Mouse (Mus musculus): ENCODE measurements around the gene Rabif.
"Not testable (repeated sequence)": the region's sequence is repeated elsewhere in the genome, so short reads cannot be mapped to it uniquely, and the experiment has no call there.

The Rabif gene

GRCm38 (mm10) chr1:134494428-134495215 lies at the start of gene Rabif:
TSS of gene Rabif (plus strand) at chr1:134494648.
- DNase-seq, result peak; percentile 99

GRCm38 (mm10) chr1:134445418-134445817 lies 49.0 kb upstream of the Rabif start:
- DNase-seq, result no peak

- DNase-seq, result not testable (repeated sequence)
These were observed 45.9 kb upstream of the Rabif start for GRCm38 (mm10) chr1:134448537-134448936.

- no peak for DNase-seq
These were observed 44.2 kb upstream of the Rabif start for GRCm38 (mm10) chr1:134450201-134450600.

- DNase-seq, result peak; percentile 59
These were observed 43.5 kb upstream of the Rabif start for GRCm38 (mm10) chr1:134450986-134451385.

- DNase-seq, result peak; percentile 98
These were observed 39.3 kb upstream of the Rabif start, which contains the start of gene Klhl12 for GRCm38 (mm10) chr1:134454904-134455824. TSS of gene Klhl12 (plus strand) at chr1:134455531.

GRCm38 (mm10) chr1:134456060-134456459 lies 38.4 kb upstream of the Rabif start:
- no peak for DNase-seq

- DNase-seq, result no peak
These were observed 36.2 kb upstream of the Rabif start for GRCm38 (mm10) chr1:134458139-134458727.

GRCm38 (mm10) chr1:134460294-134461284 lies 33.9 kb upstream of the Rabif start:
- DNase-seq, result no peak

- no peak for DNase-seq
These were observed 9.8 kb upstream of the Rabif start for GRCm38 (mm10) chr1:134484623-134485022.

- no peak for DNase-seq
These were observed 3.3 kb upstream of the Rabif start for GRCm38 (mm10) chr1:134490903-134491801.

GRCm38 (mm10) chr1:134492276-134492675 lies 2.2 kb upstream of the Rabif start:
- no peak for DNase-seq

GRCm38 (mm10) chr1:134493496-134493895 lies 952 bp upstream of the Rabif start:
- DNase-seq, result no peak

- no peak for DNase-seq
These were observed 492 bp upstream of the Rabif start for GRCm38 (mm10) chr1:134493956-134494355.

GRCm38 (mm10) chr1:134495216-134495539 lies 730 bp downstream of the Rabif start:
- no peak for DNase-seq

GRCm38 (mm10) chr1:134495991-134496390 lies 1.5 kb downstream of the Rabif start:
- DNase-seq, result peak; percentile 77

GRCm38 (mm10) chr1:134500916-134501315 lies 6.5 kb downstream of the Rabif start:
- DNase-seq, result no peak

- DNase-seq, result no peak
These were observed 11.8 kb downstream of the Rabif start for GRCm38 (mm10) chr1:134506201-134506600.

- no peak for DNase-seq
These were observed 15.6 kb downstream of the Rabif start for GRCm38 (mm10) chr1:134510018-134510417.

GRCm38 (mm10) chr1:134512183-134512582 lies 17.7 kb downstream of the Rabif start:
- no peak for DNase-seq

GRCm38 (mm10) chr1:134512584-134512983 lies 18.1 kb downstream of the Rabif start:
- DNase-seq, result no peak

Measured in kidney, adult 9 months (tissue).